Mouse (Mus musculus): ENCODE measurements around the gene Tbc1d8b.

Tbc1d8b gene

DNA sequence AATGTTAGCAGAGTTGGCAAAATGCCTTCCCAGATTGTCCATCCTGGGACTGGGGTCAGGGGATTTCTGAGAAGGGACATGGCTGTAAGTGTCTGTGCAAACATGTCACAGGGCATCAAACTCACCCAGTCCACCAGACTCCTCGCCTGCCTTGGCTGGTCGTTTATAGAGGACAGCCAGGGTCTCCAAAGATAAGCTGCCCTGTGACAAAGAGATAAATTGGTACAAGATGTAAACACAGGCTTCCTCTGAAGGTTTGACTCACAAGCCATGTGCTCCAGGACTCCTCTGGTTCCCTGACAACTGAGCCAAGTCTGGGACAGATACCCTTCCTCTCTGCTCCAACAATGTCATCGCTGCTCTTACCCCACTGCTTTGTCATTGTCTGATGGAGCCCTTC, 96.2 kb downstream of the Tbc1d8b start:
- no peak for DNase-seq

DNA sequence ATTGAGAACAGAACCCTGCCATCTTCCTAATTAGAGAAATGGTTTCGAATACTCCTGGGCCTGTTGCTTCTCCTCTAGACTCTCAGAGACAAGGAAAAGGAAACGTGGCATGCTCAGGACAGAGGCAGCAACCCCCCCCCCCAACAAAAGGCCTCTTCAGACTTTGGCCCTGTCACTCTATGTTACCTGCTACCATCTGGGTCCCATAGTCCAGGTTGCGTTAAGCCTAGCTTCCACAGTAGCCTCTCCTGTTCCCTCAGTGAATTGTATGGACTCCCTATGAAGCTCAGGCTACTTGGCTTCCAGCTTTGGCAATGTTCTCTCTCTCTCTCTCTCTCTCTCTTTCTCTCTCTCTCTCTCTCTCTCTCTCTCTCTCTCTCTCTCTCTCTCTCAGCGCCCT, 96.8 kb downstream of the Tbc1d8b start:
- DNase-seq: no peak

DNA sequence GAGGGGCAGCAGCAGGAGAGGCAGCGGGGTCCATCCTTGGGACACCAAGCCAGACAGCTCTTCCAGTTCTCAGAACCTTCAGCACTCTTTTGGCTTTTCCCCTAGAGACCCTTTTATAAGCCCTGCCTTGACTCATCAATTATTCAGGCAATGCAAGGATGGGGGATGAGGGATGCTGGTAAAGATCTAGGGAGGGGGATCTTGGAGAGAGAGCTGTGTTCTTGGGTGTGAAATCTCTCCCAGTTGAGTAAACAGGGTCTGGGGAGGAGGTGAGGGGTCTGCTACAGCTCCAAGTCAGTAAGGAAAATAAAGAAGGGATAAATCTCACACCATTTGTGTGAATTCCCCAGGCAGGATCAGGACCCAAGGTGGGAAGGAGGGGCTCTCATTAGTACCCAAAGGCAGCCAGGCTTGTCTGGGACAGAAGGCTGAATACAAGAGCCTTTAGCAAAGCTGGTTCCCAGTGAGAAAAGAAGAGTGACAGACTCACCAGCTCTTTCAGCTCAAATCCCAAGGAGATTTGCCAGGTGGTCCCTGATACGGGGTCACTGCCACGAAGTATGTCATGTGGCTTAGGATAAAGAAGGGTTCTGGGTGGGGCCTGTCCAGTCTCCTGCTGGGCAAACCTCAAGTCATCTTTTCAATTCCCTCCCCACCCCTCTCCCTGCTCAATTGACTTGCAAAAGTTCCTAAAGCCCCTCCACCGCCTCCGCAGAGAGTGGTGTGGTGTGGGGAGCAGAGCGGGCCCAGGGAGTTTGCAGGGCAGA, 97.7 kb downstream of the Tbc1d8b start, which contains the start of gene Ripply1:
Ripply1 (minus strand) TSS at position 76 of the 767 bp plus-strand sequence.
- DNase-seq: no peak

DNA sequence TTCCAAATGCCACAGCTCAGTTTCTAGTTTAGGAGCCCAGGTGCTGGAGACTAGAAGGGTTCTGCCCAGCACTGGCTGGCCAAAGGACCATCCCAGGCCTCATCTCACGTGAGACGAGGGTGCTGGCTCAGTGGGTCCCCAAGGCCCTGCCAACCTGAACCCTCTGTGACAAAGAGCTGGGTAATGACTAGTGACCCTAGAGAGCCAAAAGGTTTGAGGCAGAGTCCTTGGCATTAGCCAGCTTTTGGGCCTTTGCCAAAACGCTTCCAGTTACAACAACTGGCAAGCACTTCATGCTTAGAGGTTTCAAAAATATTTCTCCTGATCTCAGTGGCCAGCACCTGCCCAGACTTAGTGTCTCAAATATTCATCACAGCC, 98.2 kb downstream of the Tbc1d8b start:
- no peak for DNase-seq

DNA sequence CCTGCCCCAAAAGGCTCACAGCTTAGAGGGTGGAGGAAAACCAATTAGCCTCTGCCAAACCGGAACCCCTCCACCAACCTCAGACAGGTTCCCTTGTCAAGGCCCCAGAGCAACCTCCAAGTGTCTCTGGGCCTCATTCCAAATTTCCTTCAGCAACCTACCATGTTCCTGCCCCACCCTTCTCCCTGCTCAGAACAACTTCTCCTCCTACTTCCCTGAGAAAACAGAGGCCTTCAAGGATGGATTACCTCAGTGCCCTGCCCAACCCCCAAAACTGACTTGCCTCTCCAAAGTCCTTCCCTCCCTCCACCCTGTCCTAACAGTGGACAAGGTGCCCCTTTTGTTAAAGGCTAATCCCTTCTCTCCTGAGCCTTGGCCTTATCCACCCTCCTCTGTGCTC, 101.0 kb downstream of the Tbc1d8b start:
- no peak for DNase-seq

DNA sequence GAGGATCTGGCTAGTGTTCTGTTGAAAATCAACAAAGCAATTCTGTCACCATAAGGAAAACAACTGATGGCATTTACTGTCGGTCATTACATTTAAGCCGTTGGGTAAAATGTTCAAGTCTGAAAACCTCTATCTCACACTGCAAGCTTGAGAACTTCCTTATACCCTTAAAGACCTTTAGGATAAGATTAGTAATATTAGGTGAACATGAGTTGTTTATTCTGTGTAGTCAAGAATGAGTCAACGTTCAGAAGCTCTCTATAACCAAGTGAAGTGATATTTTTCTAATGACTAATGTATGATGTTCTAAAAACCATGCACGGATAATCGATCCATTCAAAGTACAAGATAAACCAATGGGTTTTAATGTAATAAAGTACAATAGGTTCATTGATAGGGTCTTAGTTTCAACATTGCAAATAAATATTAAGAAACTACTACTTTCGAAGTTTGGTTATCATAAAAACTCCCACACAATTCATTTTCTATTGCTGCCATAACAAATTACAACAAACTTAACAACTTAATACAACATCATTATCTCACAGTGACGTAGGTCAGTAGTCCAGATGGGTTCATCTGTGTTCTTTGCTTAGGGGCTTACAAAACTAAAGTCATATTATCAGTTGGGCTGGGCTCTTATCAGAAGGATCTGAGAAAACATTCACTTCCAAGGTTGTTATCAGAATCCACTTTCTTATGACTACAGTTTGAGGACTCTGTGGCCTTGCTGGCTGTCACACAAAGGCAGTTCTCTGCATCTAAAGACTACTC, 109.5 kb downstream of the Tbc1d8b start:
- DNase-seq: no peak

DNA sequence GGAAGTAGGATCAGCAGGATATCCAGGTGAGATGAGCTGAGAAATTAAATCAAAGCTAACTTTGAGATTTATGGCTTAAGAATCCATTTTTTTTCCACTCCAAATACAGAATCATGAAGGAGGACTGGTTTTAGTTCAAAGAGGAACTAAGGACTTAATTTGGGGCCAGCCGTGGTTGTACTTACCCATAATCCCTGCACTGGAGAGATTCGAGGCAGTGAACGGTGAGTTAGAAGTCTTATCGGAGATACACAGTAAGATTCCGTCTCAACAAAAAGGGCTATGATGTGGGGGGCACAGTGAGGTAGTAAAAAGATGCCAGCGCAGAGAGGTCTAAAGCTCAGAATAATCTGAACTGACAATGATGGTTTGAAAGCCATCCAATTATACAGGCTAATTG, 111.2 kb downstream of the Tbc1d8b start:
- DNase-seq: no peak

DNA sequence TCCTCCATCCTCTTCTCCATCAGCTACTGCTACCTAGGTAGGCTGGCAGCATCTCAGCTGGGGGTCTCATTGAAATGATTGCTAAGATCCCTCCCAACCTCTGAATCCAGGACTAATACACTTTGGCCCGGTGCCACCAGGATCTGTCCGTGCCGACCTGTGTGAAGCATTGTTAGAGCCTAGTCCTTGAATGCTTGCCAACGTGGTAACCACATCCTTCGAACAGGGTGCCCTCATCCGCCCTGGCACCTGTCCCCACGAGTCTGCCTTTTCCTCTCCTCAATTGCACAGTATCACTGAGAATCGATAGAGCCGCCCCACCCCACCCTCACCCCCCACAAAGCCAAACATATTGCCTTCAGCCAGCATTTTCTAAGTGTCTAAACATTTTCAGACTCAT, 113.1 kb downstream of the Tbc1d8b start:
- DNase-seq: peak in 1 of 2 experiments; percentile 33

DNA sequence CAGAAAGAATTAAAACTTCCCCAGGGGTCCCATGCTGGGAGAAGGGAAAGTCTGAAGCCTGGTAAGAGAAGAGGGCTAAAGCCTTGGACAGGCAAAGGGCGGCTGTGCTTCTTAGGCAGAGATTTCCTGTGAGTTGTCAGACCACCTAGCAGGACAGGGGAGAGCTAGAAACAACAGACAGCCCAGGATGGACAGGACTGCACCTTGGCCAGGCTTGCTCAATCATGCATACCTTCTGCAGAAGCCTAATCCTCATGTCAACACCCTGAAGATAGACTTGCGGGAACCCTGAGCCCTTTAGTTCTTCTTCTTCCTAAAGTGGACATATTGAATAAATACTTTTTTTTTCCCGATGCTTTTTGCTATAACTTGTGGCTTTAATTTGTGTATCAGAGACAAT, 115.2 kb downstream of the Tbc1d8b start:
- DNase-seq: no peak

DNA sequence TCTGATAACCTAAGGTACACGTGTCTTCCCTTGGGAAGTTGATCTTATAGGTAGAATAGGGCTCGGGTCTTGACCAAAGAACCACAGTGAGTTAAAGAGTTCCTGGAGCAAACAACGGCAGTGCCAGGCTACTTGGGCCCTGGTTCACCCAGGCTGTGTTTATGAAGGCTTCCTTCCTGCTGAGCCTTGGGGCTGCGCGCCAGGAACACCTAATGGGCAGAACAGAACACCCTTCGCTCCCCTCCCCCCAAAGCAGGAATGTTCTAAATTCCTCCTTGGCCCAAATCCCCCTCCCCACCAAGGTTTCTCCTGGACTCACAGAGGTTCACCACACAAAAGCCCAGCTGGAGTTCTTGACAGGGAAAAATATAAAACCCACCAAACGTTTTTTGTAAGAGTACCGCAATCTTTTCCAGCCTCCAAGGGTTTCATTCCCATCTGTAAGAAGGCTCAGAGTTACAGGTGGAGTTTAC, 115.6 kb downstream of the Tbc1d8b start, which contains the start of gene Cldn2:
Cldn2 (plus strand) TSS at position 423 of the 473 bp plus-strand sequence.
- no peak for DNase-seq

All from cerebellum, postnatal 14 days (tissue).